In genomic region chr16:58526729-58527128, GRCm38 (mm10) we compare ENCODE assay signal across 27 mouse cellular contexts. TPM values are rescaled to one million over a fixed set of nuclear protein-coding genes. Genes with fewer than 3 reads are reported as not detected.
DNase-seq lines count a peak whose midpoint lies in the region; ATAC-seq and TF ChIP-seq lines count a peak whose summit lies in the region.
"Had no signal": no experiment of that assay in that cellular context is flagged by ENCODE, and none has a peak within 500 bp of the region (broad histone marks: within the 10 kb centered on the region; RNA-seq: fewer than 3 reads in every experiment).

No protein-coding gene starts in this region.

- no peaks in the 10 kb centered on the region for H3K9me3 ChIP-seq in heart, embryonic 12.5 days (replicated peaks)
- H3K9me3 ChIP-seq in liver, embryonic 12.5 days (replicated peaks): no peaks in the 10 kb centered on the region
- H3K9me3 ChIP-seq in liver, postnatal 0 days (ENCODE audit: low read length): no peaks in the 10 kb centered on the region
- no peaks in the 10 kb centered on the region for H3K9me3 ChIP-seq in liver, embryonic 13.5 days (replicated peaks)
- H3K9me3 ChIP-seq: forebrain, embryonic 12.5 days; heart, embryonic 15.5 days had no signal

- peak; percentile 72 for DNase-seq in heart, adult 11 months
- DNase-seq in liver, postnatal 0 days: no peak
- DNase-seq in liver, embryonic 13.5 days: no peak
- DNase-seq in kidney, adult 18-20 months: no peak
- DNase-seq: adrenal gland, adult 8-10 months; adrenal gland, postnatal 25 days; cerebellum, adult 11-12 months; cerebellum, adult 8-10 months; cerebellum, postnatal 10 days; cerebellum, postnatal 36 days; embryo, embryonic 11 days; gastrocnemius, postnatal 25 days; heart, adult 2 months; heart, postnatal 10 days; heart, postnatal 4 days had no signal

- no peak overlapping the region for H3K9ac ChIP-seq in heart, embryonic 12.5 days
- peak overlapping the region; percentile 37 for H3K9ac ChIP-seq in liver, embryonic 12.5 days
- no peak overlapping the region for H3K9ac ChIP-seq in liver, postnatal 0 days (replicated peaks)
- H3K9ac ChIP-seq in liver, embryonic 13.5 days: no peak overlapping the region
- H3K9ac ChIP-seq: embryonic facial prominence, embryonic 13.5 days; forebrain, embryonic 12.5 days; forebrain, embryonic 15.5 days; heart, embryonic 15.5 days; hindbrain, embryonic 14.5 days had no signal

- TF ChIP-seq CTCF in liver, postnatal 0 days (IDR thresholded peaks at IDR 0.05; ENCODE audit: low read depth): no peak

- no peak for ATAC-seq in heart, embryonic 12.5 days (ENCODE audit: insufficient number of reproducible peaks, low FRiP score)
- no peak for ATAC-seq in liver, embryonic 12.5 days
- no peak for ATAC-seq in liver, postnatal 0 days
- ATAC-seq in liver, embryonic 13.5 days (ENCODE audit: low read depth): no peak
- ATAC-seq: activated CD4-positive, CD25-positive, alpha-beta regulatory T cell, adult 4 months; forebrain, embryonic 15.5 days; hindbrain, postnatal 0 days had no signal

- no peak for TF ChIP-seq EP300 in liver, postnatal 0 days (IDR thresholded peaks at IDR 0.05; ENCODE audit: low read depth)

- no peak overlapping the region for H3K4me3 ChIP-seq in heart, embryonic 12.5 days
- no peak overlapping the region for H3K4me3 ChIP-seq in liver, embryonic 12.5 days
- H3K4me3 ChIP-seq in liver, postnatal 0 days (ENCODE audit: low read depth, low read length): no peak overlapping the region
- H3K4me3 ChIP-seq in liver, embryonic 13.5 days (replicated peaks): no peak overlapping the region
- H3K4me3 ChIP-seq: embryonic facial prominence, embryonic 10.5 days; embryonic facial prominence, embryonic 13.5 days; erythroblast, embryonic 14.5 days; forebrain, embryonic 12.5 days; forebrain, embryonic 15.5 days; heart, adult 2 months; heart, embryonic 15.5 days had no signal

- H3K36me3 ChIP-seq in heart, embryonic 12.5 days: no peaks in the 10 kb centered on the region
- no peaks in the 10 kb centered on the region for H3K36me3 ChIP-seq in liver, embryonic 12.5 days
- no peaks in the 10 kb centered on the region for H3K36me3 ChIP-seq in liver, postnatal 0 days (replicated peaks; ENCODE audit: insufficient read depth, low read length)
- H3K36me3 ChIP-seq in liver, embryonic 13.5 days: no peaks in the 10 kb centered on the region
- H3K36me3 ChIP-seq: embryonic facial prominence, embryonic 10.5 days; embryonic facial prominence, embryonic 13.5 days; forebrain, embryonic 12.5 days; forebrain, embryonic 15.5 days; heart, embryonic 15.5 days had no signal

- no peak overlapping the region for H3K27ac ChIP-seq in heart, embryonic 12.5 days (ENCODE audit: poor library complexity, severe bottlenecking)
- H3K27ac ChIP-seq in liver, embryonic 12.5 days: peak overlapping the region; percentile 89
- H3K27ac ChIP-seq in liver, postnatal 0 days (ENCODE audit: low read depth): no peak overlapping the region
- peak overlapping the region; percentile 79 for H3K27ac ChIP-seq in liver, embryonic 13.5 days
- H3K27ac ChIP-seq: embryonic facial prominence, embryonic 10.5 days; embryonic facial prominence, embryonic 13.5 days; forebrain, embryonic 12.5 days; forebrain, embryonic 15.5 days; heart, adult 2 months; heart, embryonic 15.5 days; hindbrain, embryonic 14.5 days; hindbrain, postnatal 0 days had no signal

- no peaks in the 10 kb centered on the region for H3K27me3 ChIP-seq in heart, embryonic 12.5 days (replicated peaks)
- H3K27me3 ChIP-seq in liver, embryonic 12.5 days (replicated peaks): no peaks in the 10 kb centered on the region
- no peaks in the 10 kb centered on the region for H3K27me3 ChIP-seq in liver, postnatal 0 days (ENCODE audit: insufficient read depth, low read length)
- no peaks in the 10 kb centered on the region for H3K27me3 ChIP-seq in liver, embryonic 13.5 days
- H3K27me3 ChIP-seq: embryonic facial prominence, embryonic 13.5 days; forebrain, embryonic 12.5 days; forebrain, embryonic 15.5 days; heart, embryonic 15.5 days had no signal

- peaks cover 5% of the 10 kb centered on the region; the same call in 1 of the 2 replicates for H3K4me1 ChIP-seq in heart, embryonic 12.5 days (replicated peaks)
- peaks cover 52% of the 10 kb centered on the region for H3K4me1 ChIP-seq in liver, embryonic 12.5 days
- peaks cover 12% of the 10 kb centered on the region for H3K4me1 ChIP-seq in liver, postnatal 0 days (ENCODE audit: insufficient read depth)
- peaks cover 51% of the 10 kb centered on the region for H3K4me1 ChIP-seq in liver, embryonic 13.5 days (replicated peaks)
- H3K4me1 ChIP-seq: forebrain, embryonic 12.5 days had no signal

- H3K4me2 ChIP-seq in heart, embryonic 12.5 days: no peak overlapping the region
- H3K4me2 ChIP-seq in liver, embryonic 12.5 days: no peak overlapping the region
- no peak overlapping the region for H3K4me2 ChIP-seq in liver, postnatal 0 days (ENCODE audit: low read depth, low read length)
- H3K4me2 ChIP-seq in liver, embryonic 13.5 days: no peak overlapping the region
- H3K4me2 ChIP-seq: embryonic facial prominence, embryonic 13.5 days; forebrain, embryonic 12.5 days; forebrain, embryonic 15.5 days; heart, embryonic 11.5 days; heart, embryonic 15.5 days; hindbrain, embryonic 14.5 days had no signal

- WGBS in heart, embryonic 12.5 days: 84% methylated on average over 6 of the region's 6 CpGs
- 76% methylated on average over 6 of the region's 6 CpGs for WGBS in liver, embryonic 12.5 days (ENCODE audit: insufficient replicate concordance)
- 83% methylated on average over 6 of the region's 6 CpGs for WGBS in liver, postnatal 0 days (ENCODE audit: insufficient replicate concordance)
- 76% methylated on average over 6 of the region's 6 CpGs for WGBS in liver, embryonic 13.5 days (ENCODE audit: insufficient replicate concordance)

RNA-seq across cellular contexts. Expression of gene St3gal6, which starts 2.7 kb away (rescaled TPM):
- 15.9 and 18.2 TPM in 2 replicates for polyA plus RNA-seq in heart, embryonic 12.5 days (2016; fragmentation: Nextera tagmentation; extraction: Ambion mirVana)
- 60.1 TPM in 2 replicates for polyA plus RNA-seq in liver, embryonic 12.5 days (2016; fragmentation: Nextera tagmentation; extraction: Ambion mirVana)
- polyA plus RNA-seq in liver, postnatal 0 days (2015; fragmentation: Nextera tagmentation; extraction: Ambion mirVana): 11.8 and 16.8 TPM in 2 replicates
- polyA plus RNA-seq in liver, embryonic 13.5 days (2015; fragmentation: Nextera tagmentation; extraction: Ambion mirVana): 43.5 and 47.6 TPM in 2 replicates

Comparison
In these comparisons a context has a peak if more than half of its experiments do, and no peak if none do; other contexts are left out.
1. H3K27ac ChIP-seq: peak in liver, embryonic 12.5 days (single experiment) and liver, embryonic 13.5 days (single experiment); none in heart, embryonic 12.5 days (single experiment) and liver, postnatal 0 days (single experiment).